Mouse (Mus musculus) kidney, adult 10 weeks (tissue): ENCODE measurements around the gene Slc5a3. TPM values are rescaled to one million over a fixed set of nuclear protein-coding genes. Genes with fewer than 3 reads are reported as not detected.

Source experiments
- polyA plus RNA-seq: library from polyadenylated mRNA; stranded (reverse); fragments of 350-450 nt; fragmentation: Illumina TruSeq; extraction: RNeasy Lipid Tissue Mini Kit (QIAGEN cat#74804); gene quantifications from one replicate; pipeline ENCODE4 v1.2.3, GENCODE M21; 2014; ENCODE audit warnings: low read depth, low replicate concordance

The Slc5a3 gene
- polyA plus RNA-seq, result 139 TPM

GRCm38 (mm10) chr16:92057852-92058643 lies at the start of gene Slc5a3, which contains the start of the genes Mrps6 and Gm49711:
Gene Slc5a3 (plus strand): TSS chr16:92058322.
Gene Mrps6 (plus strand): TSS chr16:92058270.
Gene Gm49711 (plus strand): TSS chr16:92058316.

Other genes starting within 250 kb of the Slc5a3 start
- 295 TPM for gene Mrps6, start 52 bp upstream of the Slc5a3 start, polyA plus RNA-seq
- gene Gm49711, start within 50 bp of the Slc5a3 start, polyA plus RNA-seq, result not detected
- gene Kcne2, start 234.1 kb downstream of the Slc5a3 start, polyA plus RNA-seq, result not detected
- gene Smim11, start 243.0 kb downstream of the Slc5a3 start, polyA plus RNA-seq, result 74.8 TPM